Mouse (Mus musculus): ENCODE measurements around the gene Hist3h2ba. TPM values are rescaled to one million over a fixed set of nuclear protein-coding genes. Genes with fewer than 3 reads are reported as not detected.

Hist3h2ba gene
- total and polyA plus RNA-seq, 3 experiments = 0.21 to 48.2 TPM; not detected in 1

DNA sequence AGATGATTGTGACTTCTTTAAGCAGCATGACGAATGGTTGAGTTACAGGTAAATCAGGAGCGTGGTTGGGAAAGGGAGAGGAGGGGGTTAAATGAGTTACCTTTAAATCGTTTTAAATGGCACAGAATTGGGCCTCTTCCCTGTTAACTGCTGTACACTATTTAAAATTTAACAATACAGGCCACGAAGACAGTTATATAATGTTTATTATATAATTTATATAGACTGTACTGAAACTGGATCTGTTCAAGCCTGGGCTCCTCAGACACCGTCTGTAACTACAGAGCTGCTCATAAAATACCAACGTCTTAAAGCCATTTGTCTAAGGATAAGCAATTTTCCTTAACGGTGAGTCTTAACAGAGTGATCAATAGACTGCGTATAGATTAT lies 7.1 kb downstream of the Hist3h2ba start:
- Histone ChIP-seq H3K36me3 (ENCODE audit: control insufficient read depth in 1 of 2, insufficient read depth in 2 of 2, low read length in 2 of 2) (peaks cover 0 to 14% of the 10 kb centered on the region in 2 experiments; a peak in 2 of 4 replicates), H3K27me3 (ENCODE audit: control insufficient read depth in 1 of 2, insufficient read depth in 2 of 2, low read length in 2 of 2) (peaks cover 0 to 3% of the 10 kb centered on the region in 2 experiments; a peak in 2 of 4 replicates), H3K27ac (ENCODE audit: control insufficient read depth, low read depth, low read length) (peak overlapping the region; percentile 92), H3K4me1 (ENCODE audit: control insufficient read depth in 1 of 2, insufficient read depth in 2 of 2, low read length in 2 of 2) (peaks cover 5 to 16% of the 10 kb centered on the region in 2 experiments; a peak in 3 of 4 replicates), H3K9me3 (replicated peaks; ENCODE audit: insufficient read depth, low read length) (no peaks in the 10 kb centered on the region), H3K4me3 (ENCODE audit: control insufficient read depth in 1 of 2, insufficient read depth in 1 of 2, low read depth in 2 of 2, low read length in 2 of 2) (peak overlapping the region; percentile 37 to 74), H3K79me2 (ENCODE audit: control insufficient read depth, insufficient read depth, low read length, poor library complexity) (peaks cover 11% of the 10 kb centered on the region), H3K9ac (ENCODE audit: control insufficient read depth, low read depth, low read length, poor library complexity, severe bottlenecking) (peak overlapping the region; percentile 82)
- TF ChIP-seq KAT2A (conservative IDR thresholded peaks at IDR 0.05; ENCODE audit: low read depth, low read length) (no peak), NELFE (IDR thresholded peaks at IDR 0.05; ENCODE audit: low read depth, low read length) (0 out of 2 replicates have a peak, but pooled peaks have one; percentile 6)
- no peak for DNase-seq (ENCODE audit: low read depth, low spot score)

DNA sequence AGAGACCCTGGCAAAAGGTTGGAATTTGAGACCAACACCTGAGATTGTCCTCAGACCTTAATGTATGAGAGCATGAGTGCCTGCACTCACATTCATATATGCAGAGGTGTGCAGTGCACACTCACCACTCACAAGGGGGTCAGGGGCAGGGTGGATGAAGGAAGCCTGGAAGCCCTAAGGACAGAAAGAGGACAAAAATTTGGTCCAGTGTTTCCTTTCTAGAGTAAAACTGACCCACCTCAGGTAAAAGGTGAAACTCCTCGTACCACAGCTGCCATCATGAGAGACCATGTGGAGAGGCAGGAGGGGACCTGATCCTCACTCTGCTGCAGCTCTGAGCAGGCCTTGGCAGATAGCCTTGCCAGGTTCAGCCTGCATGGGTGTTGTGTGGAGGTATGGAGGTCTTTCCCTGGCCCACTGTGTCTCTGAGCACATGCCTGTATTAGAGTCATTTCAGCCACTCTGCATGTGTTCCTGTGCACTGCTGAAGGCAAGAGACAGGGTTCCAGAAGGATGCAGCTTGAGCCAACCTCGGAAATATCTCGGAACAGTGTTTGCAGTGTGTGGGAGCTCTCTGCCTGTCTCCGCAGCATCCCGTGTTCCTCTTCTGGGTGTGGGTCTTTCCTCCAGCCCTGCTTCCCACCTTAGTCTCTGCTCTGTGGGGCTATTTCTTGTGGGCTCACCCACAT lies 8.7 kb downstream of the Hist3h2ba start:
- no peaks in the 10 kb centered on the region for H3K9me3 ChIP-seq (replicated peaks; ENCODE audit: insufficient read depth, low read length)
- no peak overlapping the region for H3K27ac ChIP-seq (ENCODE audit: control insufficient read depth, low read depth, low read length)
- peaks cover 11% of the 10 kb centered on the region for H3K79me2 ChIP-seq (ENCODE audit: control insufficient read depth, insufficient read depth, low read length, poor library complexity)
- no peak for TF ChIP-seq NELFE (IDR thresholded peaks at IDR 0.05; ENCODE audit: low read depth, low read length)
- peaks cover 0 to 14% of the 10 kb centered on the region in 2 experiments; a peak in 2 of 4 replicates for H3K36me3 ChIP-seq (ENCODE audit: control insufficient read depth in 1 of 2, insufficient read depth in 2 of 2, low read length in 2 of 2)
- no peak overlapping the region for H3K4me3 ChIP-seq (ENCODE audit: control insufficient read depth in 1 of 2, insufficient read depth in 1 of 2, low read depth in 2 of 2, low read length in 2 of 2)
- peaks cover 5 to 16% of the 10 kb centered on the region in 2 experiments; a peak in 3 of 4 replicates for H3K4me1 ChIP-seq (ENCODE audit: control insufficient read depth in 1 of 2, insufficient read depth in 2 of 2, low read length in 2 of 2)
- no peak for DNase-seq (ENCODE audit: low read depth, low spot score)
- H3K9ac ChIP-seq (ENCODE audit: control insufficient read depth, low read depth, low read length, poor library complexity, severe bottlenecking) = no peak overlapping the region
- no peaks in the 10 kb centered on the region for H3K27me3 ChIP-seq (ENCODE audit: control insufficient read depth in 1 of 2, insufficient read depth in 2 of 2, low read length in 2 of 2)

DNA sequence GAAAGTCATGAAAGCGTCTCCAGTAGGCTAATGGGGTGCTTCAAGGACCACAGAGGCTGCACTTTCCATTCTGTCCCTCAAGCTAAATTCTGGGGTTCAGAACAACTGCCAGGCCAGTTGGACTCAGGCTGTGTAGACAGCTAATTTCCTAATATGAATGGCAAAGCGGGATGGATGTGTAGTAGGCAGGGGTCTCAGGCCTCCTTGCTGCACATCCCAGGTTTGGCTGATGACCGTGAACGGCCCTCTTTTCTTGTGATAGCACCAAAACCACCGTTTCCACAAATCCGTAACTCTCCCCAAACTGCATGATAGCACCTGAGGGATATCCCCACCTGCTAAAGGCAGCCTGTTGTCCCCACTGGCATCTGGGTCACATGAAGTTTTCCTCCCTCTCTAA lies 9.8 kb downstream of the Hist3h2ba start:
- H3K9ac ChIP-seq (ENCODE audit: control insufficient read depth, low read depth, low read length, poor library complexity, severe bottlenecking) = no peak overlapping the region
- TF ChIP-seq GATA1 (IDR thresholded peaks at IDR 0.05; ENCODE audit: low read depth, low read length) (no peak), NRF1 (IDR thresholded peaks at IDR 0.05; ENCODE audit: insufficient read depth, low read depth, low read length, poor library complexity, severe bottlenecking) (no peak), GABPA (IDR thresholded peaks at IDR 0.05; ENCODE audit: low read depth, low read length) (no peak), UBTF (IDR thresholded peaks at IDR 0.05; ENCODE audit: borderline replicate concordance, insufficient read depth, low read depth, low read length) (no peak)
- H3K4me1 ChIP-seq (ENCODE audit: control insufficient read depth in 1 of 2, insufficient read depth in 2 of 2, low read length in 2 of 2) = peaks cover 5 to 8% of the 10 kb centered on the region in 2 experiments; a peak in 3 of 4 replicates
- no peaks in the 10 kb centered on the region for H3K27me3 ChIP-seq (ENCODE audit: control insufficient read depth in 1 of 2, insufficient read depth in 2 of 2, low read length in 2 of 2)
- no peak overlapping the region for H3K4me3 ChIP-seq (ENCODE audit: control insufficient read depth in 1 of 2, insufficient read depth in 1 of 2, low read depth in 2 of 2, low read length in 2 of 2)
- no peaks in the 10 kb centered on the region for H3K9me3 ChIP-seq (replicated peaks; ENCODE audit: insufficient read depth, low read length)
- H3K79me2 ChIP-seq (ENCODE audit: control insufficient read depth, insufficient read depth, low read length, poor library complexity) = peaks cover 11% of the 10 kb centered on the region
- peaks cover 0 to 10% of the 10 kb centered on the region in 2 experiments; a peak in 2 of 4 replicates for H3K36me3 ChIP-seq (ENCODE audit: control insufficient read depth in 1 of 2, insufficient read depth in 2 of 2, low read length in 2 of 2)
- H3K27ac ChIP-seq (ENCODE audit: control insufficient read depth, low read depth, low read length) = no peak overlapping the region
- no peak for DNase-seq (ENCODE audit: low read depth, low spot score)

Data from MEL (cell line).